Mouse (Mus musculus) embryonic facial prominence, embryonic 14.5 days (tissue): ENCODE measurements around the gene Appbp2. TPM values are rescaled to one million over a fixed set of nuclear protein-coding genes. Genes with fewer than 3 reads are reported as not detected.
"Not testable (repeated sequence)": the region's sequence is repeated elsewhere in the genome, so short reads cannot be mapped to it uniquely, and the experiment has no call there.

Experiments used
- ATAC-seq: fragments of 200-750 bp; cut with Nextera tagmentation; 2 replicates; pipeline ENCODE4 v1.8.0; 2017; ENCODE audit warnings: low read depth, moderate number of reproducible peaks, moderate TSS enrichment
- DNase-seq: peaks from one replicate; pipeline ENCODE4 v3.0.0-alpha.2; 2015; ENCODE audit warnings: low spot score
- H3K27ac ChIP-seq: fragments of 300-500 bp; sonication (generic); replicated peaks from 2 replicates; pipeline ENCODE4 v1.5.1; 2014; ENCODE audit warnings: low read depth, mild to moderate bottlenecking, low read length, moderate library complexity
- H3K27me3 ChIP-seq: fragments of 300-500 bp; sonication (generic); replicated peaks from 2 replicates; pipeline ENCODE4 v1.6.1; 2014; ENCODE audit warnings: low read length; ENCODE audit not compliant: control insufficient read depth, insufficient read depth
- H3K36me3 ChIP-seq: fragments of 300-500 bp; sonication (generic); 2 replicates; pipeline ENCODE4 v1.6.1; 2014; ENCODE audit warnings: low read length, mixed read lengths; ENCODE audit not compliant: control insufficient read depth, insufficient read depth
- H3K4me1 ChIP-seq: fragments of 300-500 bp; sonication (generic); 2 replicates; pipeline ENCODE4 v1.6.1; 2014; ENCODE audit warnings: antibody characterized with exemption, low read length; ENCODE audit not compliant: control insufficient read depth, insufficient read depth
- H3K4me2 ChIP-seq: fragments of 300-500 bp; sonication (generic); 2 replicates; pipeline ENCODE4 v1.6.1; 2014; ENCODE audit warnings: low read depth, mild to moderate bottlenecking, low read length, moderate library complexity, mixed read lengths
- H3K4me3 ChIP-seq: fragments of 300-500 bp; sonication (generic); 2 replicates; pipeline ENCODE4 v1.5.1; 2014; ENCODE audit warnings: low read depth, mild to moderate bottlenecking, low read length
- H3K9ac ChIP-seq: fragments of 300-500 bp; sonication (generic); 2 replicates; pipeline ENCODE4 v1.6.1; 2014; ENCODE audit warnings: low read depth, mild to moderate bottlenecking, low read length, moderate library complexity, mixed read lengths
- H3K9me3 ChIP-seq: fragments of 300-500 bp; sonication (generic); 2 replicates; pipeline ENCODE4 v1.6.1; 2016; ENCODE audit warnings: low read length; ENCODE audit not compliant: control insufficient read depth
- WGBS: fragments of 180-500 bp; shearing (Covaris S2); extraction: QIAGEN DNeasy Blood & Tissue Kit; methylation state at CpG from one replicate; pipeline ENCODE4 v1.1.7; 2014; 5-methylcytosine and 5-hydroxymethylcytosine counted together
- polyA plus RNA-seq: library from polyadenylated mRNA; unstranded; fragments of >200 nt; fragmentation: Nextera tagmentation; extraction: Ambion mirVana; gene quantifications from 2 replicates; pipeline ENCODE4 v1.2.1, GENCODE M21; 2014

Gene Appbp2
- polyA plus RNA-seq, 1 experiment from 2014 or later = 46.1 TPM

DNA sequence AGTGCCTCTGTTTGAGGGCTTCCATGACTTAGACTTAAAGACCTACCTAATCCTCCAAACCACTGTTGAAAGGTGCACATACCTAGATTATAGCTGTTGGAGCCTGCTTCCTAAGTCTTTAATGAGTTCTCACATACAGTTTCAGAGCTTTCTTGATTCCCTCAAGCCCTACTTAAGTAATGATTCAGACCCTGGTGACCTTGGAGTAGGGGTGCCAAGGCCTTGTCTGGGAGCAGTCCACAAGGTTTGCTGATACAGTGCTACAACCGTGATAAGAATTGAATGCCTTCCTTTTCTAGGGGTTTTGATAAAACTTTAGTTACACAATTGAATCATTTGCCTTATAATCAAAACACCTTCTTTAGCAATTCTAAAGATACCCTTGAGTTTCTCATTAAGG lies 67.4 kb downstream of the Appbp2 start:
- 78% methylated on average over 1 of the region's 1 CpGs for WGBS
- Histone ChIP-seq H3K4me2 (no peak overlapping the region), H3K36me3 (no peaks in the 10 kb centered on the region), H3K27me3 (no peaks in the 10 kb centered on the region), H3K4me1 (no peaks in the 10 kb centered on the region; the same call in 1 of the 2 replicates), H3K4me3 (no peak overlapping the region), H3K27ac (no peak overlapping the region), H3K9me3 (no peaks in the 10 kb centered on the region), H3K9ac (no peak overlapping the region)
- DNase-seq (no peak), ATAC-seq (no peak)

- Histone ChIP-seq H3K4me1 (no peaks in the 10 kb centered on the region), H3K4me2 (no peak overlapping the region), H3K9me3 (no peaks in the 10 kb centered on the region), H3K27me3 (no peaks in the 10 kb centered on the region), H3K4me3 (no peak overlapping the region), H3K9ac (no peak overlapping the region), H3K36me3 (no peaks in the 10 kb centered on the region), H3K27ac (no peak overlapping the region)
- no peak for ATAC-seq
- DNase-seq = no peak
Observed at GRCm38 (mm10) chr11:85164371-85164770, 70.6 kb downstream of the Appbp2 start.

- not testable (repeated sequence) for DNase-seq, H3K4me3 ChIP-seq, H3K36me3 ChIP-seq, H3K9ac ChIP-seq, H3K9me3 ChIP-seq, H3K4me1 ChIP-seq, H3K27ac ChIP-seq, H3K4me2 ChIP-seq, H3K27me3 ChIP-seq, ATAC-seq
- WGBS = 83% methylated on average over 1 of the region's 1 CpGs
Observed at GRCm38 (mm10) chr11:85163014-85163413, 71.9 kb downstream of the Appbp2 start.

DNA sequence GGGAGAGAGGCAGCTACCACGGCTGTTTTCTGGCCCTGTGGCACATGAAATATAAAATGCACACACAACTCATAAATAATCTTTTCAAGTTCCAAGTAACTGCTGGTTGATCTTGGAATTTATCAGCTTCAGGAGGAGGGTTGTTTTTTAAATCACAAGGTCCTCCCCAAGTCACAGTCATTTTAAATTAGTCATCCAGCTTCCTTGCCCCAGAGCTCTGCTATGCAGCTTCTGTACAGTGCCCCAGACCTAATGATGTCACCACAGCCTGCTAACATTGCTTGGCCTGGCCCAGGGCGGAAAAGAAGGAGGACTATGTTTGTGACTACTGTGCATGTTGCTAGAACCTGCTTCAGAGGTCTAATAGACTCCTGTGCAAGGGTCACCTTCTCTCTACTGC lies 77.6 kb downstream of the Appbp2 start:
- no peak for ATAC-seq
- Histone ChIP-seq H3K4me1 (no peaks in the 10 kb centered on the region), H3K36me3 (no peaks in the 10 kb centered on the region), H3K9me3 (no peaks in the 10 kb centered on the region), H3K4me3 (no peak overlapping the region), H3K27ac (no peak overlapping the region), H3K9ac (no peak overlapping the region), H3K4me2 (no peak overlapping the region), H3K27me3 (no peaks in the 10 kb centered on the region)
- 48% methylated on average over 2 of the region's 2 CpGs for WGBS
- DNase-seq = no peak

DNA sequence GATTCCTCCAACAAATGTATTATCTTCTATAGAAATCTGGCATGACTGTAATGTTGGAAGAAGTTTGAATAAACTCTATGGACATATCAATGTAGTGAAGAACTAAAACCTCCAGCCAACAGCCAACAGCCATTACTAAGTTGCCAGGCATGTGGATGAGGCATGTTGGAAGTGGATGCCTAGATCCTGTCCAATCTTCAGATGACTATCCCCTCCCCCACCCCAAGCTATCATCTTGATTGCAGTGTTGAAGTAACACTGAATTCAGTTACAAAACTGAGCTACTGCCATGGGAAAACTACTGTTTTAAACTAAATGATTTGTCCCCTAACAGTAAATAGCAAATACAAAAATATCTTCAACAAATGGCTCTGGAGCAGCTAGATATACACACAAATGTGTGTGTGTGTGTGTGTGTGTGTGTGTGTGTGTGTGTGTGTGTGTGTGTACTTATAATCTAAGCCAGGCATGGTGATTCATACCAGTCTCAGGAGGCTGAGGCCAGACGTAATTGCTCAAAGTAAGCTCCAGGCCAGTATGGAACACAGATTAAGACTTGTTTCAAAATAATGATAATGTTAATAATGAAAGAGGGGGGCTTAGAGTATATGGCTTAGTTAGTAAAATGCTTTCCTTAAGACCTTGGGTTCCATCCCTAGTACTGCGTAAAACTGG lies 82.5 kb downstream of the Appbp2 start:
- Histone ChIP-seq H3K27me3 (no peaks in the 10 kb centered on the region), H3K4me1 (no peaks in the 10 kb centered on the region), H3K9ac (no peak overlapping the region), H3K36me3 (no peaks in the 10 kb centered on the region), H3K9me3 (no peaks in the 10 kb centered on the region), H3K4me2 (no peak overlapping the region), H3K27ac (no peak overlapping the region), H3K4me3 (no peak overlapping the region)
- ATAC-seq = no peak
- WGBS = 76% methylated on average over 2 of the region's 2 CpGs
- DNase-seq = no peak

- ATAC-seq (peak; percentile 98), DNase-seq (peak; percentile 98)
- Histone ChIP-seq H3K9ac (peak within 1 kb of the TSS; percentile 83), H3K4me3 (peak within 1 kb of the TSS; percentile 89), H3K4me1 (peaks cover 10% of the 10 kb centered on the region), H3K27me3 (no peaks in the 10 kb centered on the region), H3K9me3 (no peaks in the 10 kb centered on the region), H3K4me2 (peak within 1 kb of the TSS; percentile 76), H3K36me3 (no peaks in the 10 kb centered on the region), H3K27ac (peak within 1 kb of the TSS; percentile 84)
- 1% methylated on average over 61 of the region's 94 CpGs for WGBS
Observed at GRCm38 (mm10) chr11:85139581-85140540, 95.1 kb downstream of the Appbp2 start, which contains the start of gene Usp32. Gene Usp32 (minus strand): TSS chr11:85140161.

- H3K4me2 ChIP-seq = peak overlapping the region; percentile 74
- peak overlapping the region; percentile 83 for H3K27ac ChIP-seq
- 1% methylated on average over 16 of the region's 17 CpGs for WGBS
- no peaks in the 10 kb centered on the region for H3K27me3 ChIP-seq
- H3K9me3 ChIP-seq = no peaks in the 10 kb centered on the region
- ATAC-seq (no peak), DNase-seq (peak; percentile 45)
- H3K36me3 ChIP-seq = no peaks in the 10 kb centered on the region
- peak overlapping the region; percentile 89 for H3K4me3 ChIP-seq
- H3K4me1 ChIP-seq = peaks cover 10% of the 10 kb centered on the region
- H3K9ac ChIP-seq = peak overlapping the region; percentile 83
Observed at GRCm38 (mm10) chr11:85138776-85139474, 96.0 kb downstream of the Appbp2 start.
